Mouse (Mus musculus): ENCODE measurements around the gene Spink4. TPM values are rescaled to one million over a fixed set of nuclear protein-coding genes. Genes with fewer than 3 reads are reported as not detected.

The Spink4 gene
- total RNA-seq (2015; ENCODE audit: low replicate concordance) (not detected in 2 replicates), total RNA-seq (2017; ENCODE audit: low replicate concordance) (not detected in 2 replicates)

DNA sequence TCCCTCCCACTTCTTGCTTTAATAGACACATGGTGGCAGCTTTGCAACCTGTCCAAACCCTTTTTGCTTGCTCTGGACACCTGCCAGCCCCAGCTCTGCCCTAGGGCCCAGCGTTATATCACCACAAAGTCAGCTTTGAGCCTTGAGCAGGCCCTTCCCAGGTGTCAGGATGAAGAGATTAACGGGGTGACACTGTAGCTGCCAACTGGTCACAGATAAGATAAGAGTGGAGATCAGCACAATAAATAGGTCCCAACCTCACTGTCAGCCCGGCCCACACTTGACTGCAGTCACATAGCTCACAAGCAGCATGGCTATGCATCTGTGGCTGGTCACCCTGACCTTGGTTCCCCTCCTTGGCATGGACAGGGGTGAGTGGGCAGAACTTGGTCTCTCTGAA, at the start of gene Spink4:
TSS of gene Spink4 (plus strand) at position 268 of the 400 bp plus-strand sequence.
- 0 out of 2 replicates have a peak, but pooled peaks have one; percentile 31 for ATAC-seq (replicated peaks; ENCODE audit: low FRiP score, poor library complexity, severe bottlenecking)

DNA sequence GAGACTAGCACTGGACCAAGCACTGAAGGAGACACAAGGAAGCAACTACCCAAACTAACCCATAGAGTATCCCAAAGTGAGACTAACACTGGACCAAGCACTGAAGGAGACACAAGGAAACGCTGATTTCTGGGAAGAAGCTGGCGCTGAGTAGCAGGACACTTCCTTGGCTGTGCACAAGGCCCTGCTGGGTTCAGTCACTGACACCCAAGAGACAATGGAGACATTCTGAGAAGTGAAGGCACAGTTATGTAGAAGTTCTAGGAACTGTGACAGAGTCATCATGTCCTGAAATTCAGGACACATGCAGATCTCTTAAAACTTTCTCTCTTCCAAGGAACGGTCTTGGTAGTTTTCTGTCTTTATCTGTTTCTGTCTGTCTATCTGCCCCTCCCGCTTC, 49.6 kb upstream of the Spink4 start:
- no peak for ATAC-seq (replicated peaks; ENCODE audit: low FRiP score, poor library complexity, severe bottlenecking)

DNA sequence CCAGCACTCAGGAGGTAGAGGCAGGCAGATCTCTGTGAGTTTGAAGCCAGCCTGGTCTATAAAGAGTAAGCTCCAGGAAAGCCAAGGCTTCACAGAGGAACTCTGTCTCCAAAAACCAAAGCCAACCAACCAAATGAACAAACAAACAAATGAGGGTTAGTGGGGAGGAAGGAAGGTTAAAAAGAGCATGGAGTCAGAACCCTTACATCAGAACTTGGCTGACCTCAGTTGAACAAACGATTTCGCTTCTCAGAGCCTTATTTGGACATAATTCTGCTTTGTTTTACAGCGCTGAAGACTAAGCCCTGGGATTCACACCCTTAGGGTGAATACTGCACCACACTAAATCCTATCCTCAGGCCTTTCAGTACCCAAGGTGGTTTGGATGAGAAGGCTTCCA, 47.7 kb upstream of the Spink4 start:
- ATAC-seq (replicated peaks; ENCODE audit: low FRiP score, poor library complexity, severe bottlenecking), result no peak

DNA sequence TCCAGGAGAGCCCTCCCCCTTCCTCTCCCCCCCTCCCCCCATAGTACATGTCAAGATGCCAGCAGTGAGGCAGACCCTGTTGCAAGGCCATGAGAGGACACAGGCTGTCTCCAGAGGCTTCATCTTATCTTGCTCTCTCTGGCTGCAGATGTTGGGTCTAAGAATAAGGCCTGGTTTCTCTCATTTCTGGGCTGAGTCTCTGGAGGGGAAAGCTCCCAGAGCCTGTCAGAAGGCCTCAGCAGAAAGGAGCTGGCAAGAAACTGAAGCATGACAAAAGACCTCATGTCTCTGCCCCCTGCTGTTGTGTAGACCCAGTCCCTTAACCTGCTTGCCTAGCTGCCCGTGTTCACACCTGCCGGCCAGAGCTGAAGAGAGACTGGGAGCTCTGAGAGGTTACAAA, 46.5 kb upstream of the Spink4 start:
- ATAC-seq (replicated peaks; ENCODE audit: low FRiP score, poor library complexity, severe bottlenecking), result no peak

DNA sequence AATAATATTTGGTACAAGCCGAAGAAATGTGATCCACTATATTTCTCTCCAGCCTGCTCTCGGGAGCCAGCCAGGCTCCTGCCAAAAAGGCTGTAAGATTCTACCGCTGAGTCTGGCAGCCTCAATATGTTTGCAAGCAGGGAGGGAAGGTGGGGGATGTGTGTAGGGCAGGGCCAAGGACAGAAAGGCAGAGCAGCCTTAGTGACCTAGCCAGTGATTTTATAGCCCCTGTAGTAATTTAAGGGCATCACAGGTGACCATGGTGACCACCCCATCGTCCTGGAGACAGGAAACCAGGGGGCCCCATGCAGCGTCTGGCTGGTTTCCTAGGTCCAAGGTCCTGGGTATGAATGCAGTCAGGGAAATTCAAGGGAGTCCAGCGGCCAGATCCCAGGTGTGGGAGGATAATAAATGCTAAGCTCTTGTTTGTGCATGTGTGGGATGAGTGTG, 45.7 kb upstream of the Spink4 start:
- ATAC-seq (replicated peaks; ENCODE audit: low FRiP score, poor library complexity, severe bottlenecking), result no peak

DNA sequence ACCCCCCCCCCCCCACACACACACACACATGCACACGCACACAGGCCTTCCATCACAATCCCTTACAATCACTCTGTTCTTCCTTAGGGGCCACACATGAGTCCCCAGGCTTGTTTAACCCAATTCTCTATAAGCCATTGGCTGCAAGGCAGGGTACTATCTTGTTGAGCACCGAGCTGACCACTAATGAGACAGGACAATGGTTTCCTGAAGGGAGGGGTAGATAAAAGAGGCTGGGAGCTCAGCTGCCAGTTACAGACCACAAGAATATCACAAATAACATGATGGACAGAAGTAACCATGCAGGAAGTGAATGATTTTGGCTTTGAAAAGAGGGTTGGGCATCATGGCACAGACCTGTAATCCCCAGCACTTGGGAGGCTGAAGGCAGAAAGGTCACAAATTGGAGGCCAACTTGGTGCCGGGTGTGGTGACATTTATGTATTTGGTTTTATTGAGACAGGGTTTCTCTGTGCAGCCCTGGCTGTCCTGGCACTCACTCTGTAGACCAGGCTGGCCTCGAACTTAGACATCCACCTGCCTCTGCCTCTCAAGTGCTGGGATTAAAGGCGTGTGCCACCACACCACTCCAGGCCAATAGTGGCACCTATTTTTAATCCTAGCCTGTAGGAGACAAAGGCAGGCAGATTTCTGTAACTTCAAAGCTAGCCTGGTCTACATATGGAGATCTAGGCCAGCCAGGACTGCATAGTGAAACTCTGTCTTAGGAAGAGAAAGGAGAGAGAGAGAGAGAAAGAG, 44.9 kb upstream of the Spink4 start:
- no peak for ATAC-seq (replicated peaks; ENCODE audit: low FRiP score, poor library complexity, severe bottlenecking)

DNA sequence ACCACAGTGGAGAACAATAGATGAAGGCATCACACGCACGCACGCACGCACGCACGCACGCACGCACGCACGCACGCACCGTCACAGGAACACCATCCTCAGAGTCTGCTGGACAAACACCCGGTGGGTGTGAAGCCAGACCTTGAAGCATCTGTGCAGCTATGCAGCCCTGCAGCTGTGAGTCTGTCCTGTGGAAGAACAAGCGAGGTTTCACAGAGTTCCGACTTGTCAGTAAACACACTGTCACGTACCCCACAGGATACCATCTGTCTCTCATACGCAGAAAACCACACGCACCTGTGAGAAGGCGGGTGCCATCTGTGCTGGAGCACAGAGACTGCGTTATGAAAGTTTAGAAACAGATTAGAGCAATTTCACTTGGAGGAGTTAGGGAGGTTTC, 44.0 kb upstream of the Spink4 start:
- no peak for ATAC-seq (replicated peaks; ENCODE audit: low FRiP score, poor library complexity, severe bottlenecking)

DNA sequence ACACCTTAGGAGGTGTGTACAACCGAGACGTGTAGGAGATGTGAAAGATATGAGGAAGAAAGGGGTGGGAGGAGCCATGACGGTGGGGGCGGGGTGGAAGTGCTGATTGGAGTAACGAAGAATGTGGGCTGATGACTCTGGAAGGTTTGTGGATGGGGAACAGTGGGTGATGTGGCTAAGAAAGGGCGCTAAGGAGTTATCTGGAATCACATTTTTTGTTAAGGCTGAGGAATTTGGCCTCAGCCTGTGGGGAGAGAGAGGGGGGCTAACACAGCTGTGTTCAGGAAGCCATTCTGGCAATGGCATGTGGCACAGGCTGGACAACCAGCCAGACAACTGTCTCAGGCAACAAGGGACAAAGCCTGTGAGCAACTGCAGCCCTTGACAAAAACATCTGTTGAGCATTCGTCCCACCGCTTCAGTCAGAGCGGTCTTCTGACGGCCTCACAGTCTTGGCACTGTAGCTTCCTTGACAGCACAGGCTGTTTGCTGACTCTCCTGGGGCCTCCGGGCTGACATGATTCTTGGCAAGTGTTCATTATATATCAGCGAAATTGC, 43.0 kb upstream of the Spink4 start:
- 0 out of 2 replicates have a peak, but pooled peaks have one; percentile 25 for ATAC-seq (replicated peaks; ENCODE audit: low FRiP score, poor library complexity, severe bottlenecking)

DNA sequence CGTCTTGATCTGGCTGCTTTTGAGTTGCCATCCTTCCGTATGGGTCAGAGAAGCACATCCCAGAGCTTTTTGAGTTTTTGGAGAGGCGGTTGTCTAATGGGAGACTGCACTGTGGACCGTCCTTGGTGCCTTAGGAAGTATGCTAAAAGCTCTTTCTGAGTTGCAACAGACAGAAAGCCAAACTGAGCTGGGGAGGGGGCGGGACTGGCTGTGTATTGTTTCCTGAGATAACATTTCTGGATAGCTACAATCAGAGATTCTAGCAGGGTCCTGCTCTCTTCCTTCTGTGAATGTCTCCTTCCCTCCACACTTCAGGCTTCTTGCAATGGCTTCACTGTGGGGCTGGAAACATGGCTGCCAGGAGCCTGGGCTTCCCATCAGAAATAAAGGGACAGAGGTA, 42.3 kb upstream of the Spink4 start:
- ATAC-seq (replicated peaks; ENCODE audit: low FRiP score, poor library complexity, severe bottlenecking), result 0 out of 2 replicates have a peak, but pooled peaks have one; percentile 18

DNA sequence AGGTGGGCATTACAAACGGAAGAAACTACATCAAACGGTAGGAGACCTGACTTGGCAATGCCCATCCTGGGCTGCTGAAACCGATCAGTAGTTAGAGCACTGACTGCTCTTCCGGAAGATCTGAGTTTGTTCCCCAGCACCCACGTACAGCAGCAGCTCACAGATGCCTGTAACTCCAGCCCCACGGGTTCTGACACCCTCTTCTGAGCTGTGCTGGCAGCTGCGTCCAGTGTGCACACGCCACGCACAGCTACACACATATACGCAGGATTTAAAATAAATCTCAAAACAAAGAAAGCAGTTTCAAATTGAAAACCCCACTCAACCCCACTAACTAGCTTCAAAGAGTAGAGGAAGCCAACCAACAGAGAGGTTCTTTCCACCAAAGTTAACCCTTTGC, 36.7 kb upstream of the Spink4 start:
- no peak for ATAC-seq (replicated peaks; ENCODE audit: low FRiP score, poor library complexity, severe bottlenecking)

DNA sequence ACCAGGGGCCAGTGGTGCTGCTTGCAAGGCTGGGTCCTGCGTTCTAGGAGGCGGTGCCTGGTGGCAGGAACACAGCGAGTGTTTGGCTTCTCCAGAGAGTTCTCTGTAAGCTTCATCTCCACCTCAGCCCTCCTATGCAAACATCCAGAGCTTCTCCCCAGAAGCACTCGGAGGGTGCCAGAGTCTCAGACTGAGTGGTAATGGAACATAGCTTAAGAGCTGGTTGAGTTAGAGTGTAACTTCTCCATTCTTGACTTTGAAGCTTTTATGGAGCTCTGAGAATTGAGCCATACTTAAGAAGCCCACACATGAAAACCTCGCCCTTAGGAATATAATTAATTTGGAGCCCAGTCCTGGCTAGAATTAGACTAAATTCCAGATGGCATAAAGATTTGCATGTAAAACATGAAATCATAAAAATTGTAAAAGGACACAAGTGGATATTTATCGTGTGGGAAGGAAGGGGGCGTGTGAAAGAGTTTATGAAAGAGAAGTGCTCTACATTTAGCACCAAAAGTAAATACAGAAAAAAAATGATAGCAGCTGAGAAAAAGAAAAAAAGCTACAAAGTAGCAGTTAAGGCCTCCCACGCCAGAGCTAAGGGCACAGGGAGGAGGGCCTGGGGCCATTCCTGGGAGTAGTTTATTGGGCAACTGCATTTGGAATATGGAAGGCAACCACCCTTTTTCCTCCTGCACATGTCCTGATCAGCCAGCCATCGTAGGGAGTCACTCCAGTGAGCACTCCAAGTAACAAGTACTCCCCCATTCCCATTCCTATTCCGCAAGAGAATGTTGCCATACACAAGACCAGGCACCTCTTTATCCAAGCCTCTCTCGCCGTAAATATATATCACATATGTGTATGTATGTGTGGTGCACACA, 35.3 kb upstream of the Spink4 start:
- no peak for ATAC-seq (replicated peaks; ENCODE audit: low FRiP score, poor library complexity, severe bottlenecking)

DNA sequence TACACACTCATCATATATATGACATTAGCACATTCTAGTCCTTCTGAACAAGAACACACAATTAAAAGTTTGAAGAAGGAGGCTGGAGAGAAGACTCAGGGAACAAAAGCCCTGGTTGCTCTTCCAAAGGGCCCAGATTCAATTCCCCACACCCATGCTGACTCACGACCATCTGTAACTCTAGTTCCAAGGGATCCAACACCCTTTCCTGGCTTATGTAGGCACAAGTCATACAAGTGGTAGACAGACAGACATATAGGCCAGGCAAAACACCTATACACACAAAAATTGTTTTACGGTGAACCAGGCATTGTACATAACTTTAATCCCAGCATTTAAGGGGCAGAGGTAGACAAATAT, 34.7 kb upstream of the Spink4 start:
- no peak for ATAC-seq (replicated peaks; ENCODE audit: low FRiP score, poor library complexity, severe bottlenecking)

DNA sequence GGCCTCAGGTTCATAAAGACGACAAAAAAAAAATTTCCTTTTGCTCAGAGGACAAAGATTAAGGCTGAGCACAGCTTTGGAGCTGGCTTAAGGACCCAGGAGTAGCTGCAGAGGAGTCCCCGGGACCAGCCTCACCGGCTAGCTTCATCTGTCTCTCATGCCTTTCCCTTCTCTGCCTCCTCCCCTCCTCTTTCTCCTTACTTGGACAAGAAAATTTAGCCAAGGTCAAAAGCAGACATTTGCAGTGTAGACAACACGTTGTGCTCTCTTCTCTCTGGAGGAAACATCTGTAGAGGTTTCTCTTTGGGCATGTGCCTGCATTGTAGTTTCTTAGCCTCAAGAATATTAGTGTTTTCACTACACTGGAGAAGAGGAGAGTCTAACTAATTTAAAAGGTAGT, 34.0 kb upstream of the Spink4 start:
- ATAC-seq (replicated peaks; ENCODE audit: low FRiP score, poor library complexity, severe bottlenecking), result no peak

DNA sequence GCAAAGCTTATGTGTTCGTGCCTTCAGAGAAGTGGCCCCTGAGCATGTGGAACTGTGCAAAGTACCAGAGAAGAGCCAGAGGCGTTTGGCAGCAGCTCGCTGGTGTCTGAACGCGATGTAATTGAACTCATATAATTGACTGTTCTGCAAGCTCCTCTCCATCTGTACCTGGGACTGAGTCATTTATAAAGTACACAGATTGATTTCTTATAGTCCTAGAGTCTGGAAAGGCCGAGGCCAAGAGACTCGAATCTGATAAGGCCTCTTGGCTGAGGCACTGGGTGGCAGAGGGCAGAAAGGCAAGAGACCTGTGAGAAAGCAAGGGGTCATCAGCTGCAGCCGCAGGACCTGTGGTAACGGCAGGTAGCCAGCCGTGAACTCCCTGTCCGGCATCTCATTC, 31.0 kb upstream of the Spink4 start:
- no peak for ATAC-seq (replicated peaks; ENCODE audit: low FRiP score, poor library complexity, severe bottlenecking)

DNA sequence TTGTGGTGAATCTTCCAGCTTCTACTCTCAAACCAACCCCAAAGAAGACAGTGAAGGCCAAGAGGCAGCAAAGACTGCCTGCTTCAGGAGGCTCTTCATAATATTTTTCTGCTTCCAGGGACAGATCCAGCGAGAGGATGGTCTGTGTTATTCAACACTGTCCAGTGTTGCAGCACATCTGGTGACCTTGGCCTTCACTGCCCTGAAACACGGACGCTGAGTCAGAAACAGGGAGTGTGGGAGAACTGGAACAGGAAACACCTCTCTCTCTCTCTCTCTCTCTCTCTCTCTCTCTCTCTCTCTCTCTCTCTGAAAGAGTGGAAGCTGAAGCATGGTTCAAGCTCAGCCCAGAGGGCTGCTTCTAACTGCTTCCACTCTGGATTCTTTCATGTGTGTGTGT, 30.6 kb upstream of the Spink4 start:
- ATAC-seq (replicated peaks; ENCODE audit: low FRiP score, poor library complexity, severe bottlenecking), result no peak

DNA sequence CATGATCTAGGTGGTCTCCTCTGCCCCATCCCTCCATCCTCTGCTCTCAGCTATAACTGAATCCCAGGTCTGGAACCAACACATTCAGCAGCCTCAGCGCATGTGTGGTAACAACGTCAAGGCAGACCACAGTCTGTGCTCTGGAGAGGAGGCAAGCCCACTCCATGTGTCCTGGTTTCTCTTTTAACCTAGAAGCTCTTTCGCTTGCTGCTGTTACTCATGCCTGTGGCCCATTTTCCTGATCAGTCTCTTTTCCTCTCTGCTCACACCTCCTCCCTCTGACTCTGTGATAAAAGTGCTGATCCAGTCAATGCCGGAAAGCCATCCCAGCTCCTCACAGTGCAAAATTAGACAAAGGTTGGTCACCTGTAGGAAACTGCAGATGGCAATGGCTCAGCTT, 29.9 kb upstream of the Spink4 start:
- ATAC-seq (replicated peaks; ENCODE audit: low FRiP score, poor library complexity, severe bottlenecking), result no peak

DNA sequence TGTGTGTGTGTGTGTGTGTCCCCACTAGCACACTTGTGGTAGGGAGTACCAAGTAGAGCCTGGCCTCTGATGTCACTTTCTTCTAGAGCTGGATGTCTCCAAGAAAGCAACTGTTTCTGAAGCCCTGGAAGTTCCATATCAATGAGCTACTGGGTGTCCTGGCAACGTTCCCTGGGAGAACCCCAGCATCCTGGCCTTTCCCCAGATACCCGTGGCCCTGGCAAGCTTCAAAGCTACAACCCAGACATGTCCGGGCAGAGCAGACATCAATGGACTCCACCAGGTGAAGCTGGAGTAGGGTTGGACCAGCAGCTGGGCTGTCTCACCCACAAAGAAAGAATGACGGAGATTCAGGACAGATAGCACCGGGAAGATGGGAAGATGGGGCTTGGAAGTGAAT, 28.6 kb upstream of the Spink4 start:
- ATAC-seq (replicated peaks; ENCODE audit: low FRiP score, poor library complexity, severe bottlenecking), result no peak

DNA sequence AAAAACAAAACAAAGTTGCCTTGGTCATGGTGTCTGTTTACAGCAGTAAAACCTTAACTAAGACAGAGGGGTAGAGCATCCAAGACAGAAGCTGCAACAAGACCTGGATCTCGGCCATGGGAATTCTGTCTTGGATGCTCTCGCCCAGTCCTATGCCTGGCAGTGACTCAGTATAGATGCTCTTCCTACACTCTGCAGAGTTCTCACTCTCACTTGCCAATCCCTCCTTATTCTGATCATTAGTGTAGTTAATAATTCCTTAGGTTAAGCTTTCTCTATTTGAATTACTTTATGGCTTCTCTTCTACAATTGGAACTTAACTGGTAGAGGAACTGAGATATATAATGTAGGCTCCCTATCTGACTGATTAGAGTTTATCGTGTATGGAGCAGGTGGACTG, 24.7 kb upstream of the Spink4 start:
- no peak for ATAC-seq (replicated peaks; ENCODE audit: low FRiP score, poor library complexity, severe bottlenecking)

DNA sequence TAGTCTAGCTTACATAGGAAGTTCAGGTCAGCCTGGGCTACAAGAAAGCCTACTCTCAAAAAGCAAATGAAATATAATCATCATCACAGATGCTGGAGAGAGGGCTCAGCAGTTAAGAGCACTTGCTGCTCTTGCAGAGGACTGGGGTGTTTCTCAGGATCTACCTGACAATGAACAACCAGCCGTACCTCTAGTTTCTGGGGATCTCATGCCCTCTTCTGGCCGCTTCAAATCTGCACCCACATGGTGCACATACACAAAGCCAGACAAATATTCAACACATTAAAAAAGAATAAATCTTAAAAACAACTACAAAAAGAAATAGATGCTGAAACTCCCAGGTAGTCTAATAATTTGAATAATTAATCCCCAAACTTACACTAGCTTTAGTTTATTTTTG, 24.2 kb upstream of the Spink4 start:
- ATAC-seq (replicated peaks; ENCODE audit: low FRiP score, poor library complexity, severe bottlenecking), result no peak

DNA sequence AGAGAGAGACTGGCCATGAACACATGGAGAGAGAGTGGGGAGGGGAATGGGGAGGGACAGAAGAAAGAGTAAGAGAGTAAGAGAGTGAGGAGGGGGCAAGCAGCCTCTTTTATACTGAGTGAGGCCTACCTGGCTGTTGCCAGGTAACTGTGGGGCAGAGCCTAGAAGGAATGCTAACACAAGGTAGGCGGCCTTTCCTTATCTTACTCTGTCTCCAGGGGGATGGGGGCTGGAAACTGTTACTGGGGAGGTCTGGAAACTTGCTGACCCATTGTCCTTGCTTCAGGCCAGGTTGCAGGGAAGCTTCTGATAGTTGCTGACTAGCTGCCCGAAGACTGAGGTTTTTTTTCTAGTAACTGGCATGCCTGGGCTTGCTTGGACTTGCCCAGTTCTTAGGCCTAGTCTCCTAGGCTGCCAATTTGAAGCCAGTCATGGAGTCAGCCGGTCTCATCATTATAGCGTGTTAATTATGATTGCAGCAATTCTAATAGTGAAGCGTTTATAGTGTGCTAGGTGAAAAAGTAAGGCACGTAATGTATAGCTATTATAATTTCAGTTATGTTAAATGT, 21.3 kb upstream of the Spink4 start:
- ATAC-seq (replicated peaks; ENCODE audit: low FRiP score, poor library complexity, severe bottlenecking), result no peak
